Mouse (Mus musculus) kidney, embryonic 14.5 days (tissue): ENCODE results near the gene Gpsm2. TPM values are rescaled to one million over a fixed set of nuclear protein-coding genes. Genes with fewer than 3 reads are reported as not detected.
"Not testable (repeated sequence)": the region's sequence is repeated elsewhere in the genome, so short reads cannot be mapped to it uniquely, and the experiment has no call there.

Source experiments
- ATAC-seq: fragments of 200-750 bp; cut with Nextera tagmentation; 2 replicates; pipeline ENCODE4 v1.8.0; 2017; ENCODE audit warnings: moderate number of reproducible peaks, mild to moderate bottlenecking, moderate TSS enrichment, moderate library complexity; ENCODE audit not compliant: low FRiP score, low TSS enrichment
- H3K27ac ChIP-seq: fragments of 300-500 bp; sonication (generic); 2 replicates; pipeline ENCODE4 v1.5.1; 2014; ENCODE audit warnings: low read depth, mild to moderate bottlenecking, low read length, moderate library complexity, mixed read lengths
- H3K27me3 ChIP-seq: fragments of 300-500 bp; sonication (generic); 2 replicates; pipeline ENCODE4 v1.6.1; 2014; ENCODE audit warnings: mild to moderate bottlenecking, low read length; ENCODE audit not compliant: control insufficient read depth, insufficient read depth
- H3K36me3 ChIP-seq: fragments of 300-500 bp; sonication (generic); 2 replicates; pipeline ENCODE4 v1.6.1; 2014; ENCODE audit warnings: low read length, mixed read lengths; ENCODE audit not compliant: control insufficient read depth, insufficient read depth
- H3K4me1 ChIP-seq: fragments of 300-500 bp; sonication (generic); 2 replicates; pipeline ENCODE4 v1.6.1; 2014; ENCODE audit warnings: low read length, mixed read lengths; ENCODE audit not compliant: control insufficient read depth, insufficient read depth
- H3K4me2 ChIP-seq: fragments of 300-500 bp; sonication (generic); replicated peaks from 2 replicates; pipeline ENCODE4 v1.6.1; 2014; ENCODE audit warnings: low read depth, mild to moderate bottlenecking, low read length
- H3K4me3 ChIP-seq: fragments of 300-500 bp; sonication (generic); 2 replicates; pipeline ENCODE4 v1.5.1; 2014; ENCODE audit warnings: mild to moderate bottlenecking, low read length
- H3K9ac ChIP-seq: fragments of 300-500 bp; sonication (generic); 2 replicates; pipeline ENCODE4 v1.6.1; 2014; ENCODE audit warnings: low read depth, mild to moderate bottlenecking, low read length, moderate library complexity
- H3K9me3 ChIP-seq: fragments of 300-500 bp; sonication (generic); 2 replicates; pipeline ENCODE4 v1.6.1; 2016; ENCODE audit warnings: low read length; ENCODE audit not compliant: control insufficient read depth
- WGBS: fragments of 180-500 bp; shearing (Covaris S2); extraction: QIAGEN DNeasy Blood & Tissue Kit; methylation state at CpG from one replicate; pipeline ENCODE4 v1.1.7; 2014; 5-methylcytosine and 5-hydroxymethylcytosine counted together
- polyA plus RNA-seq: library from polyadenylated mRNA; unstranded; fragments of >200 nt; fragmentation: Nextera tagmentation; extraction: Ambion mirVana; gene quantifications from 2 replicates; pipeline ENCODE4 v1.2.1, GENCODE M21; 2014

The Gpsm2 gene
- polyA plus RNA-seq, 1 experiment from 2014 or later = 52.4 TPM

DNA sequence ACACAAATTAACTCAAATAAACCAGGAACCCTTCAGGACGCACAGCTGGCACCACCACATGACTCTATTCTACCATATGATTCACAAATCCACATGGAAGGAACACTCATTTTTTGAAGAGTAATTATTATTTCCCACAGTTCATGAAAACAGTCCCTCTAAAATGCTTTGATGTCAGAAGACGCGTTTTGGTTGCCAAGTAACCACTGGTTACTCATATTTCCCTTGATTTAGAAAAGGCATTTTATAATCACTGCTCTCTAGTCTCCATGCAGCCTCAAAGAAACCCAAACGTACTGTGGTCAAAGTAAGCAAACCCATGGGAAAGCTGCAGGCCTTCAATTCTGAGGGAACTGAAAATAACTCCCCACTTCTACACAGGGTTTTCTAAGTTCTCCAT, 32.1 kb downstream of the Gpsm2 start:
- WGBS = 86% methylated on average over 4 of the region's 4 CpGs
- H3K9ac ChIP-seq = no peak overlapping the region
- no peak overlapping the region for H3K4me2 ChIP-seq
- peaks cover 49% of the 10 kb centered on the region for H3K36me3 ChIP-seq
- no peaks in the 10 kb centered on the region for H3K9me3 ChIP-seq
- H3K4me1 ChIP-seq = no peaks in the 10 kb centered on the region
- H3K27ac ChIP-seq = no peak overlapping the region
- H3K4me3 ChIP-seq = no peak overlapping the region
- no peak for ATAC-seq
- no peaks in the 10 kb centered on the region for H3K27me3 ChIP-seq

GRCm38 (mm10) chr3:108689446-108689845, 32.7 kb downstream of the Gpsm2 start:
- H3K9me3 ChIP-seq = no peaks in the 10 kb centered on the region
- H3K4me2 ChIP-seq = no peak overlapping the region
- ATAC-seq = no peak
- peaks cover 45% of the 10 kb centered on the region for H3K36me3 ChIP-seq
- no peak overlapping the region for H3K4me3 ChIP-seq
- 91% methylated on average over 8 of the region's 8 CpGs for WGBS
- H3K4me1 ChIP-seq = no peaks in the 10 kb centered on the region
- H3K9ac ChIP-seq = no peak overlapping the region
- H3K27ac ChIP-seq = no peak overlapping the region
- no peaks in the 10 kb centered on the region for H3K27me3 ChIP-seq

DNA sequence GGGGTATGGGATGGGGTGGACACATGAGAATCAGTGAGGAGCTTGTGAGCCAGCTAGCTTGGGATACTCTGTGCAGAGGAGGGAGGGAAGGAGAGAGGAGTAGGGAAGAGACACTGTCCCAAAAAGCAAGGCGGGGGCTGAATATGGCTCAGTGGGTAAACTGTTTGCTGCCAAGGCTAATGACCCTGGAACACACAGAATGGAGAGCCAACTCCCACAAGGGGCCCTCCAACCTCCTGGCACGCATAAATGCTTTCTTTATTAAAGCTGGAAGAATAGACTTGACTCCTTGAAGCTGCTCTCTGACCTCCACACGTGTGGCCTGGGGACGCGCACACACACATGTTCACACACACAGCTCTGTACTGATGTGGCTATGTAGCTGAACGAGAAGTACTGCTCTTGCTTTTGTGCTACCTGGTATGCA, 33.1 kb downstream of the Gpsm2 start:
- Histone ChIP-seq H3K27ac (no peak overlapping the region), H3K4me2 (no peak overlapping the region), H3K36me3 (peaks cover 49% of the 10 kb centered on the region), H3K9ac (no peak overlapping the region), H3K9me3 (no peaks in the 10 kb centered on the region), H3K4me3 (no peak overlapping the region), H3K4me1 (no peaks in the 10 kb centered on the region), H3K27me3 (no peaks in the 10 kb centered on the region)
- ATAC-seq = no peak
- WGBS = 82% methylated on average over 6 of the region's 6 CpGs

GRCm38 (mm10) chr3:108685701-108686100, 36.4 kb downstream of the Gpsm2 start:
- H3K4me2 ChIP-seq = no peak overlapping the region
- no peaks in the 10 kb centered on the region for H3K9me3 ChIP-seq
- no peak overlapping the region for H3K27ac ChIP-seq
- H3K27me3 ChIP-seq = no peaks in the 10 kb centered on the region
- H3K4me3 ChIP-seq = no peak overlapping the region
- WGBS = 95% methylated on average over 7 of the region's 7 CpGs
- peaks cover 74% of the 10 kb centered on the region for H3K36me3 ChIP-seq
- H3K4me1 ChIP-seq = no peaks in the 10 kb centered on the region
- ATAC-seq = no peak
- no peak overlapping the region for H3K9ac ChIP-seq

DNA sequence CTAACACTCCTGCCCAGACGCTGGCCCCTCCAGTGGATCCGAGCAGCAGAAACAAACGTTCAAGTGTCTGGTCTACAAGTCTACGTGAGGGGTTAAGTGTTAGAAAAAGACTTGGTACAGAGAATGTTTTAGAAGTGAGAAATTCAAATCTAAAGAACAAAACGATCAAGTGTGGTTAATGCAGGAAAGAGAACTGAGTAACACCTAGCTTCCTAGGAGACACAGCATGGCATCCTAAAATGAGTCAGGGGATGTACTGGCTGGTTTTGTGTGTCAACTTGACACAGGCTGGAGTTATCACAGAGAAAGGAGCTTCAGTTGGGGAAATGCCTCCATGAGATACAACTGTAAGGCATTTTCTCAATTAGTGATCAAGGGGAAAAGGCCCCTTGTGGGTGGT, 38.5 kb downstream of the Gpsm2 start:
- not testable (repeated sequence) for H3K9ac ChIP-seq
- WGBS = 92% methylated on average over 5 of the region's 5 CpGs

DNA sequence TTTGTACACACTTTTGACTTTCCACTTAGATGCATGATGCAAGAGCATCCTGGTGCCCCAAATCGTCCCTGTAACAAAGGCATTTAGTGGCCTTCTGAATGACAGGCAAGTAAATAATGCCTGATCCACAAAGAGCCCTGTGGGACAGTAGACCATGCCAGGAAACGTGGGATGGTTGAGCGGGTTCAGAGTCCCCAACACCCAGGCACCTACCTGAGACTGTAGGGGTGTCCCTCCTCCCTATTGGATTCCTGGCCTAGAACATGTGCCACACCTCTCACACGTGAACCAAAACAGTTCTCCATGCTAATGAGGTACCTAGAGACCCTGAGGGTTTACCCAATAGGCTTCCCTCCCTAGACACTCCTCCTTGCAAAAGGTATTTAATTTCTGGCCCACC, 41.1 kb downstream of the Gpsm2 start:
- no peaks in the 10 kb centered on the region for H3K27me3 ChIP-seq
- H3K9ac ChIP-seq = no peak overlapping the region
- H3K27ac ChIP-seq = no peak overlapping the region
- H3K4me1 ChIP-seq = no peaks in the 10 kb centered on the region
- no peak overlapping the region for H3K4me2 ChIP-seq
- H3K9me3 ChIP-seq = no peaks in the 10 kb centered on the region
- peaks cover 90% of the 10 kb centered on the region for H3K36me3 ChIP-seq
- 80% methylated on average over 4 of the region's 4 CpGs for WGBS
- H3K4me3 ChIP-seq = no peak overlapping the region
- ATAC-seq = no peak

More for the DNA sequence above, 38.5 kb downstream of the Gpsm2 start:
- ATAC-seq, H3K4me3 ChIP-seq, H3K4me1 ChIP-seq, H3K27ac ChIP-seq, H3K4me2 ChIP-seq, H3K9me3 ChIP-seq, H3K27me3 ChIP-seq: not testable (repeated sequence)
- H3K36me3 ChIP-seq = peaks cover 81% of the 10 kb centered on the region

DNA sequence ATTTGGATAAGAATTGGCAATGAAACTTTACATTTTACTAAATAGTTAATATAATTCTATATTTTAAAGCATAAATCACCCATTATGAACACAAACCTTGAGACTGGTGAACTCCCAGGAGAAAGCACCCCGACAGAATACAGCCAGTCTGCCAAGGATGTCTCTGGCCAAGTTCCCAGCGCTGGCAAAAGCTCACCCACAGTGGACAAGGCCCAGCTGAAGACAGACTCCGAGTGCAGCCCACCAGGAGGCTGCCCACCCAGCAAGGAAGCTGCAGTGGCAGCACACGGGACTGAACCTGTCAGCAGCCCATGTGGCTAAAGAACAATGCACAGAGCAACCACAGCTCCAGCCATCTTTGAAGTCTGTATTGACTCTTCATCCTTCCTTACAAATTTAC, 45.5 kb downstream of the Gpsm2 start:
- Histone ChIP-seq H3K27me3 (no peaks in the 10 kb centered on the region), H3K9me3 (no peaks in the 10 kb centered on the region), H3K27ac (no peak overlapping the region), H3K4me3 (no peak overlapping the region), H3K9ac (no peak overlapping the region), H3K36me3 (peaks cover 88% of the 10 kb centered on the region), H3K4me1 (no peaks in the 10 kb centered on the region), H3K4me2 (no peak overlapping the region)
- WGBS = 87% methylated on average over 4 of the region's 4 CpGs
- ATAC-seq = no peak

DNA sequence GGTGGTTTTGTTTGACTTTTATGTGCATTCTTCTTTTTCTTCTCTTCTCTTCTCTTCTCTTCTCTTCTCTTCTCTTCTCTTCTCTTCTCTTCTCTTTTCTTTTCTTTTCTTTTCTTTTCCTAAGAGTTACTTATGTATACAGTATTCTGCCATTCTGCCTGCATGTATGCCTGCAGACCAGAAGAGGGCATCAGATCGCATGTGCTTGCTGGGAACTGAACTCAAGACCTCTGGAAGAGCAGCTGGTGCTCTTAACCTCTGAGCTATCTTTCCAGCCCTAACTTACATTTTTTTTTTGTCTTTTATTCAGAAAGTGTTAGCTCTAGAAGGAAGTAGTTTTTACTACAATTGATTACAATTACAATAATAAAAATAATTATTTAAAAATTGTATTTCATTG, 61.2 kb downstream of the Gpsm2 start:
- Histone ChIP-seq H3K4me3 (no peak overlapping the region), H3K9ac (no peak overlapping the region), H3K36me3 (peaks cover 30% of the 10 kb centered on the region), H3K4me2 (no peak overlapping the region), H3K9me3 (no peaks in the 10 kb centered on the region), H3K27ac (no peak overlapping the region), H3K4me1 (no peaks in the 10 kb centered on the region), H3K27me3 (no peaks in the 10 kb centered on the region)
- no peak for ATAC-seq
- 79% methylated on average over 1 of the region's 1 CpGs for WGBS

DNA sequence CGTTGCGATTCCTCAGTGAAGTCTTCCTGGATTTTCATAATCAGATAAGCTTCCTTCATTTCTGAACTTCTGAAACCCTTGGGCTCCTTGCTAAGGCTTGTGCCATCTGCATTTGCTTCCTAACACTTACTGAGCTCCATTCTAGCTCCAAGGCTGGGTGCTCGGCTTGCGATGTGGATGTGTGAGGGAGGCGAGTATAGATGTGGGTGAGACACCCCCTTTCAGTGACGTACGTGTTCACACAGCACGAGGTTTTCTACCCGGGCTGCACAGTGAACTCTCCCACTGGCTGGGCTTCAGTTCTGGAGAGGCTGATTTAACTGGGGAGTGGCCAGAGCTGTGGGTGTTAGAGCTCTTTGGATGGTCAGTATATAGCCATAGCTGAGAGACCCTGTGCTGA, 63.5 kb downstream of the Gpsm2 start:
- Histone ChIP-seq H3K36me3 (peaks cover 21% of the 10 kb centered on the region), H3K4me1 (peaks cover 7% of the 10 kb centered on the region), H3K27ac (no peak overlapping the region), H3K4me3 (no peak overlapping the region), H3K9ac (no peak overlapping the region), H3K4me2 (no peak overlapping the region), H3K9me3 (no peaks in the 10 kb centered on the region), H3K27me3 (no peaks in the 10 kb centered on the region)
- WGBS = 92% methylated on average over 9 of the region's 9 CpGs
- no peak for ATAC-seq

- Histone ChIP-seq H3K4me2 (peak overlapping the region; percentile 68; the same call in 1 of the 2 replicates), H3K27ac (no peak overlapping the region), H3K36me3 (no peaks in the 10 kb centered on the region), H3K4me3 (no peak overlapping the region), H3K9me3 (no peaks in the 10 kb centered on the region), H3K9ac (no peak overlapping the region), H3K27me3 (no peaks in the 10 kb centered on the region), H3K4me1 (peaks cover 7% of the 10 kb centered on the region)
- no peak for ATAC-seq
- WGBS = 85% methylated on average over 7 of the region's 7 CpGs
Measured at GRCm38 (mm10) chr3:108655486-108655885, 66.6 kb downstream of the Gpsm2 start.
